Mouse (Mus musculus): ENCODE measurements at regions not wholly inside any gene's neighbourhood (a gene's known extent, or its start where the extent isn't known, plus 50 kb on each side); places are given as distances from the start of the nearest gene placed in this dataset.
"Not testable (repeated sequence)": the region's sequence is repeated elsewhere in the genome, so short reads cannot be mapped to it uniquely, and the experiment has no call there.

DNA sequence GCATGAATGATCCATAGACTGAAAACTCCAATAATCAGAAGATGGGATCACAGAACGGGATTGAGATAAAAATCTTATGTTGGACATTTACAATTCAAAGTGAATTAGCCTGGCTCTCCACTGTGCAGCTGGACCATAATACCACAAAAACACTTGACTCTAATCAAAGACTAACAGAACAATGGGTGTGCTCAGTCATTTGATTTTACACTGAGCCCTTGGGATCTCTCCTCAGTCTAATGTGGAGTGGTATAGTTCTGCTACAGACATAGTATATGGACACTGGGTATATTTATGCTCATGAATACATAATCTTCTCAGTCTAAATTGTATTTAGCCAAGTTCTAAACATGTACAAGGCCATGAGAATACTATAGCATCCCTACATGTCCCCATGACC, 149.4 kb upstream of the Gm10306 start:
- no peak for DNase-seq

DNA sequence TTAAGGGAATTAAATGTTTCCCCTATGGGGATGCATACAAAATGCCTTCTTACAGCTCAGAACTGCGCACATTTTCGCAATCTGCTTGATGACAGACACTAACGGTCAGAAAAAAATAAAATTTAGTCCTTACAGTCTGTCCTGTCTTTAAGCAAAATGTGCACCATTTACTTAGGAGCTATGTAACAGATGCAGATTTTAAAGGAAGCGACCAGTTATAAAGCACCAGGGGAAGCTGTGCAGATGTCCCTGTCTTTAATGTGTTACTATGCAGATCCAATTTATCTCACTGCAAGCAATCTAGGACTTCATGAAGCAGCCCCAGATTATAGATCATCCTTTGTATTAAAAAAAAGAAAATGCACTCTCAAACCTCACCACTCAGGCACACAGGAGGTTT, 148.8 kb upstream of the Gm10306 start:
- DNase-seq: no peak

DNA sequence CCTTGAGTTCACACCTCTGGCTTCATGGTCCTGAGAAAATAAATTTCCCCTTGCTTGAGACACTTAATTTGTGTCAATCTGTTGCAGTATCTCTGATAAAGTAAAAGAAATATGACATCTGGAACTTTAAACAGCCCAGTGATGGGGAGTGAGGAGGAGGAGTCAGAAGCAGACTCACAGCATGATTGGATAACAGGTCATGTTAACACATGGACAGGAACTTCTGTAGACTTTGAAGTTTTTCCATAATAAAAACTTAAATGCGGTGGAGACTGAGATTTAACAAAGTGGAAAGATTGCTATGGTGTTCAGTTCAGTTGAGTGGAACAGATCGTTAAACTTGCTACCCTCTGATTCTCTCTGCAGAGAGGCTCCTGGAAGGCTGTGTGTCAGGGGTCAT, 143.7 kb upstream of the Gm10306 start:
- no peak for DNase-seq

DNA sequence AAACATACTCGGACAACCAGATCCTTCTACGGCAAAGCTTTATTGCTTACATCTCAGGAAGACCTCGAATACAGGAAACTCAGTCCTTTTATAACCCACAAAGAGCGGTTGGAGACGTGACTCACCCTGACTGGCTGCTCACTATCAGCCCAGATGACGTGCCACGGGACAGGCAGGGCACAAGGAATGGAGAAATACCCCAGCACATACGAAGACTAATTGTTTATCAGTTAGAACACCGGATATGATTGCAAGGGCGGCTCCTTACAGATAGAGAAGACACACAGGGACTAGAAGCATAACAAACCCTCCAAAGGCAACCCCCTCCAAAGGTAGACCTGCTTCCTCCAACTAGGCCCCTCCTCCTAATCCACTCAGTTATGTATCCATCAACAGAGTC, 130.8 kb upstream of the Gm10306 start:
- DNase-seq: not testable (repeated sequence)

DNA sequence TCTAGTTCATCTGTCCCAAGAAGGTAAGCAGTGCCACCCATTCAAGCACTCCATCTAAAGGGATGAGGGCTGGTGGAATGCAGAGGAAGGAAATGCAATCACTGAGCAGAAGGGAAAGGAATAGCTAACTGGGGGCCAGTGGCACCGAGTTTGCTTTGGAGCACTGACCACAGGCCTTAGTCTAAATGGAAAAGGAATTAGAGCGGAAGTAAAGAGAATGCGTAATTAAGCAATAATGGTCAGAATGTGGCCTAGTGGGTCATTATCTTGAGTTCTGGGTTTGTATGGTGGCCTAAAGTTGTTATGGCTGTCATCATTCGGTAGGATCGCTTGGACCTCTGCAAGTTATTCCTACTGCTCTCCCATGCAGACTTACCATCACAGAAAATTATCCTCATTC, 128.8 kb upstream of the Gm10306 start:
- DNase-seq: no peak

DNA sequence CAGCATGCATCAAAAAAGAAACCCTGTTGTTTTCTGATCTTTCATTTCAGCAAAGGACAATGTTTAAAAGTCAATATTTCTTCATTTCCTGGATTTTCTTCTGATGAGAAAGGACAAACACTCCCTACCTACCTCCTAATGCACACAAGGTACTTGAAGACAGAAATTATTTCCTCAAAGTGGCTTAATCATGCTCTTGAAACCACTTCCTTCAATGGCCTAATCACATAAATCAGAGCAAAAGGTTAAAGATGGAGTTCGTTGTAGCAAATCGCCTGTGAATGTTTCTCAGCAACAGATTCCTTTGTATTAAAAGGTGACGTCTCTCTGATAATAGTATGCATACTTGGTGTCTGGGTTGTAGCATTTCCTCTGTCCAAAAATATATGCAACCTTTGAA, 124.3 kb upstream of the Gm10306 start:
- DNase-seq: no peak

DNA sequence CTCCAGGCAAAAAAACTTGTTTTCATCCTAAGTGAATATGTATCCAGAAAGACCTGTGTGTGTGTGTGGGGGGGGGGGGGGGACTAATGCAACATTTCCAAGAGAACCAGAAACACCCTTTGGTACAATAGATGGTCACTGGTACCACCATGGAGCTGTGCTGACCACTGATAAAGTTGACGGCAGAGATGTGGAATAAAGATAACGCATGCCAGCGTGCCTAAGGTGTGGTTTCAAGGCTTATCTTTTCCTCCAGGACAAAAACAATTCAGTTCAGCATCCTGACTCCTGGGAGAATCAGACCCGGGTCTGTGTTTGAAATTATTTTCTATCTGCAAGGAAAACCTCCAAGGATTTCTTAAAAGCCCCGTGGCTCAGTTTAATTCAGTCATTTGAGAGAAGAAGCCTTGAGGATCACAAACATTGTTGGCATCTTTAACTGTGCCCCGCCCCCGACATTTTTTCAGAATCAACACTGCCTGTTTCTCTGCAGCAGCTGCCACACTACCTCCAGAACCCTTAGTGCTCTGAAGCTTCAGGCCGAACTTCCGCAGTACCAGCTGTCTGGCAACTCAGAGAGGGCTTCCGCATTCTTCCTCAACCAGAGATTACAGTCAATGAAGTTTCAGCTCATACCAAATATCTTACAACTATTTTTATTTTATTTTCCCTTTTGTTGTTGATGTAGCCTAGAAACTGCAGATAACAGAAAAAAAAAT, 118.5 kb upstream of the Gm10306 start:
- DNase-seq: no peak

DNA sequence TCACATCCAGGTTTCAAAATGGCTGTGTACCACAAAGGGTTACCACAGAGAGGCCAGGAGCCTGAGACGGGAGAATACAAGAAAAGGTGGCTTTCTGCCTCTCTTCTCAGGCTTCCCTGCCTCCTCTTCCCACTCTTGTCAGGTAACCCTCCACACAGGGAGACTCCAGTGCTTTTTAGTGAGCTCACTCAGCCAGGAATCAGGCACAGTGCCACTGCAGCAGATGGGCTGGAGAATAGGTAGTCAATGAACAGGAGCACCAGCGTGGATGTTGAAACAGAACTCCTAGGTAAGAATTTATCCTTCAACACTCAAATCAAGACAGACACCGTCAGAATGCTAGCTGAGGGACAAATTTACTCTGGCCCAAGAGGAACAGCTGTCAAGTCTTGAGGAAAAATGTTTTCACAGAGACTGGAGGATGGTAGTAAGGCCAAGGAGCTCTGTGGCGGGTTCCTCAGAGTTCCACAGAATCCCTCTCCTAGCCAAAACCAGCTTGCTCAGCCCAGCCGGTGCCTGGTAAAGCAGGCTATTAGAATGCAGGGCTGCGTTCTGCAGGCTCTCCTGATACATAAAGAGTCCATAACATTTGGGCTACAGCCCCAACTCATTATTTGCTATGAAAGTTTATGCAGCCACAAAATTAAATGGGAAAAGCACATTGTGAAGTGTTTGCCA, 117.0 kb upstream of the Gm10306 start:
- no peak for DNase-seq

DNA sequence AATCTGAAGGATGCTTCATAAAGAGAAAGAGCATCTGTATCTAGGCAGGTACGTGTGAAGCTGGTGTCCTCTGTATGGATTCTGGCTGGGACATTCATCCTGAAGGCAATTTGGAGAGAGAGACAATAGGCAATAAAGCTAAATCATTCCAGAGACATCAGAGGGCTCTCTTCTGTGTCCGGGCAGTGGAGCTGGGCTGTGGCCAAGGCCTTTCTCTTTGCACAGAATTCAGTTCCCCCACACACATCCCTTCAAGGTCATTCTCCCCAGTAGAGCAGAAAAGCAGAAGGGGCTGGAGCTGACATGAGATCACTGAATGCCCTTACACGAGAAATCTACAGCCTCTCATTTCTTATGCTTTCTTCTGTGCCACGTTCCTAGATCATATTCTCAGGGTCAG, 109.7 kb upstream of the Gm10306 start:
- DNase-seq: peak; percentile 15
